Mouse (Mus musculus) v-Abl transformed pro-B cells (cell line): Measurements from ENCODE around the gene Olfr342.

Experiments
- in situ Hi-C, 2 experiments: fragments of 400-800 bp; cut with MboI; formaldehyde crosslinking; loops; one replicate each; pipeline ENCODE4 v1.15.1; 2025; ENCODE audit not compliant: unreplicated experiment in 2 of 2

The Olfr342 gene

GRCm38 (mm10) chr2:36524698-36525097, at the start of gene Olfr342:
TSS of gene Olfr342 (plus strand) at chr2:36524998.
- in situ Hi-C loops: no loop called here

GRCm38 (mm10) chr2:36482368-36482767, 42.4 kb upstream of the Olfr342 start, which contains the start of gene Olfr341:
TSS of gene Olfr341 (minus strand) at chr2:36482468.
- in situ Hi-C loops: no loop called here

- in situ Hi-C loops: no loop called here
Observed at GRCm38 (mm10) chr2:36565156-36565555, 40.4 kb downstream of the Olfr342 start.

- in situ Hi-C loops: no loop called here
Observed at GRCm38 (mm10) chr2:36566362-36566761, 41.6 kb downstream of the Olfr342 start, which contains the start of gene Olfr344. TSS of gene Olfr344 (plus strand) at chr2:36566662.

- in situ Hi-C loops: no loop called here
Observed at GRCm38 (mm10) chr2:36567022-36567421, 42.2 kb downstream of the Olfr342 start.

- in situ Hi-C loops: no loop called here
Observed at GRCm38 (mm10) chr2:36567845-36568244, 43.0 kb downstream of the Olfr342 start.
